Mouse (Mus musculus) heart, embryonic 13.5 days (tissue): ENCODE results near the gene Limk2. TPM values are rescaled to one million over a fixed set of nuclear protein-coding genes. Genes with fewer than 3 reads are reported as not detected.

Experiments used
- polyA plus RNA-seq: library from polyadenylated mRNA; unstranded; fragments of >200 nt; fragmentation: Nextera tagmentation; extraction: Ambion mirVana; gene quantifications from 2 replicates; pipeline ENCODE4 v1.2.1, GENCODE M21; 2015

Limk2 gene
- polyA plus RNA-seq, 1 experiment from 2014 or later = 50.4 TPM

Other genes starting within 250 kb of the Limk2 start
- gene Sfi1, start 215.7 kb downstream of the Limk2 start, polyA plus RNA-seq = 7.3 and 10.1 TPM in 2 replicates
- 28.0 and 32.3 TPM in 2 replicates for gene Eif4enif1, start 206.8 kb downstream of the Limk2 start, polyA plus RNA-seq
- 159 and 171 TPM in 2 replicates for gene Drg1, start 142.8 kb downstream of the Limk2 start, polyA plus RNA-seq
- gene Patz1, start 120.3 kb downstream of the Limk2 start, polyA plus RNA-seq = 22.7 and 24.4 TPM in 2 replicates
- 19.0 and 25.9 TPM in 2 replicates for gene Pik3ip1, start 78.8 kb downstream of the Limk2 start, polyA plus RNA-seq
- 24.7 and 25.6 TPM in 2 replicates for gene Rnf185, start 43.2 kb upstream of the Limk2 start, polyA plus RNA-seq
- gene Pla2g3, start 79.1 kb upstream of the Limk2 start, polyA plus RNA-seq = 0.11 and 0.16 TPM in 2 replicates
- gene Inpp5j, start 95.6 kb upstream of the Limk2 start, polyA plus RNA-seq = 9.0 and 10.0 TPM in 2 replicates
- 128 and 130 TPM in 2 replicates for gene Selenom, start 105.5 kb upstream of the Limk2 start, polyA plus RNA-seq
- 77.1 and 79.5 TPM in 2 replicates for gene Smtn, start 131.4 kb upstream of the Limk2 start, polyA plus RNA-seq
- gene Morc2a, start 240.0 kb upstream of the Limk2 start, polyA plus RNA-seq = 18.0 and 20.4 TPM in 2 replicates